Mouse (Mus musculus): ENCODE data around the gene Kdm5c. TPM values are rescaled to one million over a fixed set of nuclear protein-coding genes. Genes with fewer than 3 reads are reported as not detected.
"Not testable (repeated sequence)": the region's sequence is repeated elsewhere in the genome, so short reads cannot be mapped to it uniquely, and the experiment has no call there.

The Kdm5c gene
- polyA plus RNA-seq, 1 experiment from 2014 or later = 27.3 TPM

DNA sequence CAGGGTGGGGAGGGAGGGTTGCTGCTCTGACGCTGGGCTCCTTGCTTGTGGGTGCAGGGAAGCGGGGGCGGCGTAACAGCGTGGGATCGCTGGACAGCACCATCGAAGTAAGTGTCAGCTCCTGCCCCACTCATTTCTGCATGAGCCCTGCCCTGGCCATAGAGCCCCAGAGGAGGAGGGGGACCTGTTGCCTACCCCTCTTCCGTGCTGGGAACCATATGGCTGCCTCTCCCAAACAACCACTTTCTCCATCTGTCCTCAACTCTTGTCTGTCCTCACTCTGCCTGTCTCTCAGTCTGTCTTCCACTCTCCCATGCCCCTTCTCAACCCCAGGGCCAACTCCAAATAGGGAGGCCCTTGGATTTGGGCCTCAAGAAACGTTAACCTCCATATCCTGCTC lies 10.6 kb upstream of the Kdm5c start:
- Histone ChIP-seq H3K36me3 (peaks cover 2% of the 10 kb centered on the region; the same call in 1 of the 2 replicates), H3K4me3 (replicated peaks) (no peak overlapping the region), H3K4me2 (no peak overlapping the region), H3K9me3 (replicated peaks) (no peaks in the 10 kb centered on the region), H3K4me1 (no peaks in the 10 kb centered on the region), H3K27me3 (replicated peaks) (peaks cover 87% of the 10 kb centered on the region), H3K9ac (replicated peaks) (no peak overlapping the region), H3K27ac (replicated peaks) (no peak overlapping the region)
- 63% methylated on average over 9 of the region's 9 CpGs for WGBS
- ATAC-seq (ENCODE audit: low FRiP score) = no peak

- ATAC-seq (ENCODE audit: low FRiP score) = no peak
- peaks cover 2% of the 10 kb centered on the region; the same call in 1 of the 2 replicates for H3K36me3 ChIP-seq
- no peak overlapping the region for H3K4me2 ChIP-seq
- no peak overlapping the region for H3K4me3 ChIP-seq (replicated peaks)
- H3K9ac ChIP-seq (replicated peaks) = no peak overlapping the region
- no peak overlapping the region for H3K27ac ChIP-seq (replicated peaks)
- H3K4me1 ChIP-seq = no peaks in the 10 kb centered on the region
- no peaks in the 10 kb centered on the region for H3K9me3 ChIP-seq (replicated peaks)
- WGBS = 90% methylated on average over 6 of the region's 6 CpGs
- peaks cover 81% of the 10 kb centered on the region for H3K27me3 ChIP-seq (replicated peaks)
Observed at GRCm38 (mm10) chrX:152223313-152223712, 9.5 kb upstream of the Kdm5c start.

DNA sequence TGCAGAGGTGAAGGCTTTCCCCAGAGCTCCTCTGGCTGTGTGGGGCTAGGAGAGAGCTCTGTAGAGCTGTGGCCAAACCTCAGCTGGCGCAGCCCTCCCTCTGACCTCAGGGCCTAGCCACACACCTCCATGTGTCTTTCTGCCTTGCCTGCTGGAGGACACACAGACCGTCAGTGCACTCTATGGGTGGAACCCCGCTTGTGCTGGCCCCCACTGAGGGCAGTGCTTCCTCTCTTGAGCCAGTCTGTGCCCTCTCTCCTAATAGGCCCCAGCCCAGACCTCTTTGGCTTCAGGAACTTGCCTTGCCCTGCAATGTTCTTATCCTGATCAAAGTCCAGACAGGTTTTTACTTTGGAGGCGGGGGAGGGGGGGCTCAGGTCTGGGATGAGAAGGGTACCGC lies 8.5 kb upstream of the Kdm5c start:
- H3K36me3 ChIP-seq = peaks cover 2% of the 10 kb centered on the region; the same call in 1 of the 2 replicates
- H3K27me3 ChIP-seq (replicated peaks) = peaks cover 75% of the 10 kb centered on the region
- WGBS = 89% methylated on average over 5 of the region's 5 CpGs
- H3K9me3 ChIP-seq (replicated peaks) = no peaks in the 10 kb centered on the region
- no peak overlapping the region for H3K27ac ChIP-seq (replicated peaks)
- no peak for ATAC-seq (ENCODE audit: low FRiP score)
- H3K4me1 ChIP-seq = no peaks in the 10 kb centered on the region
- H3K4me3 ChIP-seq (replicated peaks) = no peak overlapping the region
- H3K4me2 ChIP-seq = no peak overlapping the region
- no peak overlapping the region for H3K9ac ChIP-seq (replicated peaks)

DNA sequence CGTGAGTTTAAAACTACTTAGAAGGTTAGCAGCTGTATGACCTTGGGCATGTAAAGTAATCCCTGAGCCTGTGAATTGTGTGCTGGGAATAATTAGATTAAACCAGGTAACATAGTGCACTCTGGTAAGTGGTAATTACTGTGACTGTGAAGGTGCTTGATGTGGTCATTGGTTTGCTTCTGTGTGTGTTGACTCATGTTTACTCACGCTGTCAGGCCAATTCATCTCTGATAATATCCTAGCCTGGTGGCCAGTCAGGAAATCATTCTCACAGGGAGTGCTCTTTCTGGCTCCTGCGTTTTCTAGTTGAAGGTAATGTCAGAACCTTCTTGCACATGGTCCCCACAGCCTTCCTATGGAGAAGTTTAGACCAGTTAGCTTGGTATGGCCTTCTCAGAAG lies 1.3 kb downstream of the Kdm5c start:
- Histone ChIP-seq H3K9me3 (replicated peaks) (no peaks in the 10 kb centered on the region), H3K4me3 (replicated peaks) (peak overlapping the region; percentile 89), H3K9ac (replicated peaks) (peak overlapping the region; percentile 83), H3K27ac (replicated peaks) (no peak overlapping the region), H3K27me3 (replicated peaks) (no peaks in the 10 kb centered on the region), H3K4me1 (peaks cover 19% of the 10 kb centered on the region), H3K4me2 (peak overlapping the region; percentile 75), H3K36me3 (peaks cover 12% of the 10 kb centered on the region; the same call in 1 of the 2 replicates)
- no peak for ATAC-seq (ENCODE audit: low FRiP score)
- WGBS = 40% methylated on average over 3 of the region's 3 CpGs

- no peak for ATAC-seq (ENCODE audit: low FRiP score)
- Histone ChIP-seq H3K9me3 (replicated peaks) (no peaks in the 10 kb centered on the region), H3K27ac (replicated peaks) (no peak overlapping the region), H3K9ac (replicated peaks) (no peak overlapping the region), H3K4me2 (peak overlapping the region; percentile 75; the same call in 1 of the 2 replicates), H3K27me3 (replicated peaks) (no peaks in the 10 kb centered on the region), H3K4me3 (replicated peaks) (no peak overlapping the region), H3K4me1 (peaks cover 19% of the 10 kb centered on the region), H3K36me3 (peaks cover 23% of the 10 kb centered on the region)
- whole genome bisulfite sequencing = 84% methylated on average over 2 of the region's 2 CpGs
Observed at GRCm38 (mm10) chrX:152235758-152236157, 2.9 kb downstream of the Kdm5c start.

DNA sequence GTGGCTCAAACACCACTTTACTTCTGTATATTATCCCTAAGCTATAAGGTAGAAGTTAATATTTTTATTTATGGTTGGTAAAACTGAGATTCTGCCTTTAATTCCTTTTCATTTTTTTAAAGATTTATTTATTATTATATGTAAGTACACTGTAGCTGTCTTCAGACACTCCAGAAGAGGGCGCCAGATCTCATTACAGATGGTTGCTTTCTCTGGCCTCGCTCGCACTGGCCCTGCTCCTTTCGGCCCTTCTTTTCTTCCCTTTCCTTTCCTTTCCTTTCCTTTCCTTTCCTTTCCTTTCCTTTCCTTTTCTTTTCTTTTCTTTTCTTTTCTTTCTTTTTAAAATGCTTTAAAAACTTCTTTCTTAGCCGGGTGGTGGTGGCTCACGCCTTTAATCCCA lies 10.3 kb downstream of the Kdm5c start:
- H3K9me3 ChIP-seq (replicated peaks); H3K4me3 ChIP-seq (replicated peaks); H3K4me1 ChIP-seq; H3K4me2 ChIP-seq; ATAC-seq (ENCODE audit: low FRiP score); H3K27ac ChIP-seq (replicated peaks); H3K9ac ChIP-seq (replicated peaks); H3K27me3 ChIP-seq (replicated peaks): not testable (repeated sequence)
- H3K36me3 ChIP-seq = peaks cover 75% of the 10 kb centered on the region
- 83% methylated on average over 6 of the region's 6 CpGs for WGBS

- 96% methylated on average over 2 of the region's 2 CpGs for WGBS
- H3K9ac ChIP-seq (replicated peaks) = no peak overlapping the region
- no peaks in the 10 kb centered on the region for H3K27me3 ChIP-seq (replicated peaks)
- H3K4me2 ChIP-seq = no peak overlapping the region
- no peak overlapping the region for H3K4me3 ChIP-seq (replicated peaks)
- peaks cover 81% of the 10 kb centered on the region for H3K36me3 ChIP-seq
- H3K27ac ChIP-seq (replicated peaks) = no peak overlapping the region
- H3K9me3 ChIP-seq (replicated peaks) = no peaks in the 10 kb centered on the region
- ATAC-seq (ENCODE audit: low FRiP score) = no peak
- H3K4me1 ChIP-seq = no peaks in the 10 kb centered on the region
Observed at GRCm38 (mm10) chrX:152244492-152245189, 11.8 kb downstream of the Kdm5c start.

DNA sequence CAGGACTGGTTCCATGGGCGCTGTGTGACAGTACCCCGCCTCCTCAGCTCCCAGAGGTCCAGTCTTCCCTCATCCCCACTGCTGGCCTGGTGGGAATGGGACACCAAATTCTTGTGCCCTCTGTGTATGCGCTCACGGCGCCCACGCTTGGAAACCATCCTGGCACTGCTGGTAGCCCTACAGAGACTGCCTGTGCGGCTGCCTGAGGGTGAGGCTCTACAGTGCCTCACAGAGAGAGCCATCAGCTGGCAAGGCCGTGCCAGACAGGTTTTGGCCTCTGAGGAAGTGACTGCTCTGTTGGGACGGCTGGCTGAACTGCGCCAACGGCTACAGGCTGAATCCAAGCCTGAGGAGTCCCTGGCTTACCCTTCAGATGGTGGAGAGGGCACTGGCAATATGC lies 38.4 kb downstream of the Kdm5c start:
- Histone ChIP-seq H3K27me3 (replicated peaks) (no peaks in the 10 kb centered on the region), H3K4me1 (no peaks in the 10 kb centered on the region), H3K9me3 (replicated peaks) (no peaks in the 10 kb centered on the region), H3K27ac (replicated peaks) (no peak overlapping the region), H3K4me3 (replicated peaks) (no peak overlapping the region), H3K36me3 (peaks cover 86% of the 10 kb centered on the region), H3K4me2 (no peak overlapping the region), H3K9ac (replicated peaks) (no peak overlapping the region)
- no peak for ATAC-seq (ENCODE audit: low FRiP score)
- WGBS = 97% methylated on average over 11 of the region's 11 CpGs

GRCm38 (mm10) chrX:152279384-152279783 lies 46.6 kb downstream of the Kdm5c start:
- WGBS = 91% methylated on average over 6 of the region's 6 CpGs
- Histone ChIP-seq H3K4me2 (no peak overlapping the region), H3K9ac (replicated peaks) (no peak overlapping the region), H3K4me1 (no peaks in the 10 kb centered on the region), H3K27ac (replicated peaks) (no peak overlapping the region), H3K4me3 (replicated peaks) (no peak overlapping the region), H3K27me3 (replicated peaks) (0 out of 2 replicates have a peak, but pooled peaks cover 2% of the 10 kb centered on the region), H3K36me3 (peaks cover 15% of the 10 kb centered on the region; the same call in 1 of the 2 replicates), H3K9me3 (replicated peaks) (no peaks in the 10 kb centered on the region)
- no peak for ATAC-seq (ENCODE audit: low FRiP score)

GRCm38 (mm10) chrX:152284746-152285145 lies 51.9 kb downstream of the Kdm5c start:
- H3K27ac ChIP-seq (replicated peaks) = no peak overlapping the region
- no peak overlapping the region for H3K4me3 ChIP-seq (replicated peaks)
- H3K4me2 ChIP-seq = no peak overlapping the region
- H3K27me3 ChIP-seq (replicated peaks) = 0 out of 2 replicates have a peak, but pooled peaks cover 2% of the 10 kb centered on the region
- no peak overlapping the region for H3K9ac ChIP-seq (replicated peaks)
- H3K4me1 ChIP-seq = no peaks in the 10 kb centered on the region
- 86% methylated on average over 3 of the region's 3 CpGs for WGBS
- H3K9me3 ChIP-seq (replicated peaks) = no peaks in the 10 kb centered on the region
- no peaks in the 10 kb centered on the region for H3K36me3 ChIP-seq
- ATAC-seq (ENCODE audit: low FRiP score) = no peak

DNA sequence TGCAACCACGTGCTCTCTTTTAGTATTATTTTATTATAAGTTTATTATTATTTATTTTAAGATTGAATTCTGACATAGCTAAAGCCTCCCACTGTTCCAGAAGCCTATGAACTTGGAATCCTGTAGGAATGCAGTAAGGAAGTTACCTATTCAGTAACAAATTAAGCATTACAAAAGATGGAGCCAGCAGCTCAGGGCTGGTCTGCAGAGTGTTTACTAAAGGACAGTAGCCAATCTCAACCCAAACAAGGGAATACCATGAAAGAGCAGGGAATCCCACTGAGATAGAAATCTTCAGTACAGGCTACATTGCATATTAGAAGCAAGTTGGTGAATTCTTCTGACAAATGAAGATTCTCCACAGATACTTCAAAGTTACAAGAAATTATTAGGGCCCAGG lies 54.2 kb downstream of the Kdm5c start:
- not testable (repeated sequence) for ATAC-seq (ENCODE audit: low FRiP score)
- WGBS = 69% methylated on average over 1 of the region's 1 CpGs

GRCm38 (mm10) chrX:152306224-152306623 lies 73.4 kb downstream of the Kdm5c start:
- H3K4me3 ChIP-seq (replicated peaks) = no peak overlapping the region
- H3K4me2 ChIP-seq = no peak overlapping the region
- ATAC-seq (ENCODE audit: low FRiP score) = no peak
- H3K36me3 ChIP-seq = no peaks in the 10 kb centered on the region
- H3K9me3 ChIP-seq (replicated peaks) = no peaks in the 10 kb centered on the region
- H3K27ac ChIP-seq (replicated peaks) = no peak overlapping the region
- H3K9ac ChIP-seq (replicated peaks) = no peak overlapping the region
- no peaks in the 10 kb centered on the region for H3K4me1 ChIP-seq
- 69% methylated on average over 2 of the region's 2 CpGs for WGBS
- peaks cover 31% of the 10 kb centered on the region for H3K27me3 ChIP-seq (replicated peaks)

More for the DNA sequence above, 54.2 kb downstream of the Kdm5c start:
- H3K4me3 ChIP-seq (replicated peaks); H3K36me3 ChIP-seq; H3K9ac ChIP-seq (replicated peaks); H3K4me1 ChIP-seq; H3K27me3 ChIP-seq (replicated peaks); H3K9me3 ChIP-seq (replicated peaks); H3K27ac ChIP-seq (replicated peaks); H3K4me2 ChIP-seq: not testable (repeated sequence)
